7 mouse cellular contexts compared by ENCODE assay signal in the genomic region with DNA sequence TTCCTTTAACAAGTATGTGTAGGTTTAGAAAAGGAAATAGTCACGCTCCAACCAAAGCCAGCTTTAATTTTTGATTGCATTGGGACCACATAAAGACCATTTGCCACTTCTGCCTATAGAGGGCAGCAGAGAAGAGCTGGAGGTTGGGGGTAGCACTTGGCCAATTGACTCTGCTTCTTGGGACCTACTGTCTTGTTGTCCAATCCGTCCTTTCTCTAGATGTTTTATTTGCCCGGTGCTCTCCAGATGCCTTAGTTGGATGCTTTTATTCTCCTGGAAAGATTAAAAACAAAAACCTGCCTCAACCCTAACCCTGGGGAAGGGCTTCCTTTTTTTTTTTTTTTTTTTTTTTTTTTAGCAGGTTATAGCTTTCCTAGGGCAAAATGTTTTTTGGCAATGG. TPM values are rescaled to one million over a fixed set of nuclear protein-coding genes. Genes with fewer than 3 reads are reported as not detected.
A peak's percentile ranks its signal among the peaks of the same experiment; 100 is the strongest.
DNase-seq lines count a peak whose midpoint lies in the region; ATAC-seq and TF ChIP-seq lines count a peak whose summit lies in the region.

No protein-coding gene starts in this region.

- no peak overlapping the region for H3K4me3 ChIP-seq in midbrain, embryonic 10.5 days
- H3K4me3 ChIP-seq in forebrain, embryonic 10.5 days = no peak overlapping the region

- H3K27ac ChIP-seq in midbrain, embryonic 10.5 days (replicated peaks) = no peak overlapping the region
- H3K27ac ChIP-seq in forebrain, embryonic 10.5 days = no peak overlapping the region

- no peak for TF ChIP-seq POLR2A in brain, embryonic 14.5 days (IDR thresholded peaks at IDR 0.05; ENCODE audit: borderline replicate concordance, extremely low read depth, insufficient read depth, insufficient read length, poor library complexity, severe bottlenecking)

- WGBS in midbrain, embryonic 10.5 days = 69% methylated on average over 3 of the region's 3 CpGs
- WGBS in forebrain, embryonic 10.5 days = 76% methylated on average over 3 of the region's 3 CpGs

- peak; percentile 35; the same call in 1 of the 2 replicates for TF ChIP-seq CTCF in brain, embryonic 14.5 days (IDR thresholded peaks at IDR 0.05; ENCODE audit: borderline replicate concordance, extremely low read depth, insufficient read depth, insufficient read length)

- DNase-seq in kidney, postnatal 14 days = peak; percentile 26
- DNase-seq in kidney, adult 18-20 months = no peak
- DNase-seq in MEL-GATA-1-ER (ENCODE audit: extremely low read depth, low read depth) = peak; percentile 33
- DNase-seq in brain, embryonic 14.5 days (ENCODE audit: low read depth) = peak; percentile 2
- no peak for DNase-seq in midbrain, embryonic 10.5 days (ENCODE audit: low spot score)
- no peak for DNase-seq in forebrain, embryonic 10.5 days (ENCODE audit: extremely low spot score, low spot score)

- 0 out of 2 replicates have a peak, but pooled peaks have one; percentile 44 for ATAC-seq in megakaryocyte-erythroid progenitor cell, adult 5-6 weeks (replicated peaks; ENCODE audit: low FRiP score, low TSS enrichment, poor library complexity, severe bottlenecking)

- H3K4me1 ChIP-seq in midbrain, embryonic 10.5 days = no peaks in the 10 kb centered on the region
- H3K4me1 ChIP-seq in forebrain, embryonic 10.5 days = no peaks in the 10 kb centered on the region

- no peaks in the 10 kb centered on the region for H3K36me3 ChIP-seq in midbrain, embryonic 10.5 days
- H3K36me3 ChIP-seq in forebrain, embryonic 10.5 days (replicated peaks) = no peaks in the 10 kb centered on the region

- H3K27me3 ChIP-seq in midbrain, embryonic 10.5 days (ENCODE audit: low read depth, poor library complexity, severe bottlenecking) = no peaks in the 10 kb centered on the region
- H3K27me3 ChIP-seq in forebrain, embryonic 10.5 days (ENCODE audit: poor library complexity, severe bottlenecking) = no peaks in the 10 kb centered on the region

- peaks cover 12% of the 10 kb centered on the region; the same call in 1 of the 2 replicates for H3K9me3 ChIP-seq in midbrain, embryonic 10.5 days (replicated peaks)
- H3K9me3 ChIP-seq in forebrain, embryonic 10.5 days = peaks cover 8% of the 10 kb centered on the region

RNA-seq across cellular contexts. Expression of gene Zfp318, which starts 11.7 kb away (rescaled TPM):
- 28.3 and 39.7 TPM in 2 replicates for polyA plus RNA-seq in brain, embryonic 14.5 days (2012; rRNA removed)
- total RNA-seq in megakaryocyte-erythroid progenitor cell, adult 5-6 weeks (2014; fragmentation: Nextera tagmentation) = 14.3 and 22.2 TPM in 2 replicates
- 17.3 and 41.5 TPM in 2 replicates for total RNA-seq in megakaryocyte-erythroid progenitor cell, adult 5-6 weeks (2017)
- 7.8 and 9.9 TPM in 2 replicates for polyA plus RNA-seq in midbrain, embryonic 10.5 days (2016; fragmentation: Nextera tagmentation; extraction: Ambion mirVana)
- 6.8 and 7.1 TPM in 2 replicates for polyA plus RNA-seq in forebrain, embryonic 10.5 days (2016; fragmentation: Nextera tagmentation; extraction: Ambion mirVana)

RNA-seq across cellular contexts. Expression of gene Abcc10, which starts 43.6 kb away (rescaled TPM):
- 17.5 and 20.9 TPM in 2 replicates for polyA plus RNA-seq in brain, embryonic 14.5 days (2012; rRNA removed)
- total RNA-seq in megakaryocyte-erythroid progenitor cell, adult 5-6 weeks (2014; fragmentation: Nextera tagmentation) = 5.8 and 7.0 TPM in 2 replicates
- total RNA-seq in megakaryocyte-erythroid progenitor cell, adult 5-6 weeks (2017) = 1.6 and 8.7 TPM in 2 replicates
- polyA plus RNA-seq in midbrain, embryonic 10.5 days (2016; fragmentation: Nextera tagmentation; extraction: Ambion mirVana) = 7.6 and 8.9 TPM in 2 replicates
- polyA plus RNA-seq in forebrain, embryonic 10.5 days (2016; fragmentation: Nextera tagmentation; extraction: Ambion mirVana) = 5.8 and 6.1 TPM in 2 replicates

RNA-seq across cellular contexts. Expression of gene Crip3, which starts 56.9 kb away (rescaled TPM):
- 8.2 and 11.3 TPM in 2 replicates for polyA plus RNA-seq in brain, embryonic 14.5 days (2012; rRNA removed)
- total RNA-seq in megakaryocyte-erythroid progenitor cell, adult 5-6 weeks (2014; fragmentation: Nextera tagmentation) = not detected in 2 replicates
- not detected in 2 replicates for total RNA-seq in megakaryocyte-erythroid progenitor cell, adult 5-6 weeks (2017)
- polyA plus RNA-seq in midbrain, embryonic 10.5 days (2016; fragmentation: Nextera tagmentation; extraction: Ambion mirVana) = 0.72 and 0.85 TPM in 2 replicates
- 0.76 TPM in 1 of 2 replicates, not detected in the other for polyA plus RNA-seq in forebrain, embryonic 10.5 days (2016; fragmentation: Nextera tagmentation; extraction: Ambion mirVana)

Comparison
In these comparisons a context has a peak if more than half of its experiments do, and no peak if none do; other contexts are left out.
1. DNase-seq: peak in kidney, postnatal 14 days (single experiment), MEL-GATA-1-ER (single experiment) and brain, embryonic 14.5 days (single experiment); none in kidney, adult 18-20 months (single experiment), midbrain, embryonic 10.5 days (single experiment) and forebrain, embryonic 10.5 days (single experiment).